Mouse (Mus musculus) right cerebral cortex, postnatal 25 days (tissue): ENCODE data around the gene Ccnh.
"Not testable (repeated sequence)": the region's sequence is repeated elsewhere in the genome, so short reads cannot be mapped to it uniquely, and the experiment has no call there.

Source experiments
- DNase-seq: peaks from one replicate; pipeline ENCODE4 v3.0.0; 2022

Ccnh gene

GRCm38 (mm10) chr13:85188903-85189643 lies at the start of gene Ccnh:
TSS of gene Ccnh (plus strand) at chr13:85189408.
- peak; percentile 93 for DNase-seq

- DNase-seq: not testable (repeated sequence)
Observed at GRCm38 (mm10) chr13:85143361-85143760, 45.8 kb upstream of the Ccnh start.

- no peak for DNase-seq
Observed at GRCm38 (mm10) chr13:85146471-85146870, 42.7 kb upstream of the Ccnh start.

- DNase-seq: no peak
Observed at GRCm38 (mm10) chr13:85154746-85155145, 34.5 kb upstream of the Ccnh start.

GRCm38 (mm10) chr13:85159971-85160370 lies 29.2 kb upstream of the Ccnh start:
- DNase-seq: no peak

- DNase-seq: no peak
Observed at GRCm38 (mm10) chr13:85164512-85165124, 24.6 kb upstream of the Ccnh start.

GRCm38 (mm10) chr13:85189644-85190121 lies 475 bp downstream of the Ccnh start:
- no peak for DNase-seq

GRCm38 (mm10) chr13:85191253-85191652 lies 2.0 kb downstream of the Ccnh start:
- no peak for DNase-seq

GRCm38 (mm10) chr13:85207493-85207892 lies 18.3 kb downstream of the Ccnh start:
- DNase-seq: no peak

GRCm38 (mm10) chr13:85208656-85209055 lies 19.4 kb downstream of the Ccnh start:
- no peak for DNase-seq

GRCm38 (mm10) chr13:85210353-85210752 lies 21.1 kb downstream of the Ccnh start:
- DNase-seq: no peak

GRCm38 (mm10) chr13:85218656-85219055 lies 29.4 kb downstream of the Ccnh start:
- DNase-seq: no peak

- no peak for DNase-seq
Observed at GRCm38 (mm10) chr13:85238760-85239159, 49.6 kb downstream of the Ccnh start.
